Mouse (Mus musculus) stomach, postnatal 0 days (tissue): ENCODE results near the gene Lrrk1. TPM values are rescaled to one million over a fixed set of nuclear protein-coding genes. Genes with fewer than 3 reads are reported as not detected.

Experiments
- ATAC-seq: fragments of 200-750 bp; cut with Nextera tagmentation; 2 replicates; pipeline ENCODE4 v1.8.0; 2017; ENCODE audit not compliant: low FRiP score, low TSS enrichment
- DNase-seq: peaks from one replicate; pipeline ENCODE4 v3.0.0-alpha.2; 2016; ENCODE audit warnings: low spot score
- H3K27ac ChIP-seq: fragments of 300-500 bp; sonication (generic); replicated peaks from 2 replicates; pipeline ENCODE4 v1.5.1; 2014; ENCODE audit warnings: mild to moderate bottlenecking, control low read depth
- H3K27me3 ChIP-seq: fragments of 300-500 bp; sonication (generic); 2 replicates; pipeline ENCODE4 v1.6.1; 2014; ENCODE audit warnings: low read length; ENCODE audit not compliant: control insufficient read depth, insufficient read depth
- H3K36me3 ChIP-seq: fragments of 300-500 bp; sonication (generic); 2 replicates; pipeline ENCODE4 v1.6.1; 2014; ENCODE audit warnings: low read length, mixed read lengths; ENCODE audit not compliant: control insufficient read depth, insufficient read depth
- H3K4me1 ChIP-seq: fragments of 300-500 bp; sonication (generic); replicated peaks from 2 replicates; pipeline ENCODE4 v1.6.1; 2014; ENCODE audit warnings: antibody characterized with exemption; ENCODE audit not compliant: control insufficient read depth, insufficient read depth
- H3K4me2 ChIP-seq: fragments of 300-500 bp; sonication (generic); replicated peaks from 2 replicates; pipeline ENCODE4 v1.6.1; 2014; ENCODE audit warnings: low read depth, mild to moderate bottlenecking, control low read depth, moderate library complexity
- H3K4me3 ChIP-seq: fragments of 300-500 bp; sonication (generic); 2 replicates; pipeline ENCODE4 v1.5.1; 2014; ENCODE audit warnings: low read depth, low read length, control low read depth
- H3K9ac ChIP-seq: fragments of 300-500 bp; sonication (generic); 2 replicates; pipeline ENCODE4 v1.6.1; 2014; ENCODE audit warnings: mild to moderate bottlenecking, low read length, control low read depth, mixed read lengths
- H3K9me3 ChIP-seq: fragments of 300-500 bp; sonication (generic); 2 replicates; pipeline ENCODE4 v1.6.1; 2016; ENCODE audit warnings: low read length; ENCODE audit not compliant: control insufficient read depth
- CTCF ChIP-seq: IDR thresholded peaks from 2 replicates; pipeline ENCODE4 v1.5.1; 2016; ENCODE audit warnings: antibody characterized with exemption, low read depth, mild to moderate bottlenecking, moderate library complexity
- EP300 ChIP-seq: optimal IDR thresholded peaks from 2 replicates; pipeline ENCODE3; 2016; ENCODE audit warnings: antibody characterized with exemption
- WGBS: fragments of 180-500 bp; shearing (Covaris S2); extraction: QIAGEN DNeasy Blood & Tissue Kit; methylation state at CpG from one replicate; pipeline ENCODE4 v1.1.7; 2014; 5-methylcytosine and 5-hydroxymethylcytosine counted together
- polyA plus RNA-seq: library from polyadenylated mRNA; unstranded; fragments of >200 nt; fragmentation: Nextera tagmentation; extraction: Ambion mirVana; gene quantifications from 2 replicates; pipeline ENCODE4 v1.2.1, GENCODE M21; 2015

The Lrrk1 gene
- polyA plus RNA-seq, 1 experiment from 2014 or later, result 9.2 TPM

DNA sequence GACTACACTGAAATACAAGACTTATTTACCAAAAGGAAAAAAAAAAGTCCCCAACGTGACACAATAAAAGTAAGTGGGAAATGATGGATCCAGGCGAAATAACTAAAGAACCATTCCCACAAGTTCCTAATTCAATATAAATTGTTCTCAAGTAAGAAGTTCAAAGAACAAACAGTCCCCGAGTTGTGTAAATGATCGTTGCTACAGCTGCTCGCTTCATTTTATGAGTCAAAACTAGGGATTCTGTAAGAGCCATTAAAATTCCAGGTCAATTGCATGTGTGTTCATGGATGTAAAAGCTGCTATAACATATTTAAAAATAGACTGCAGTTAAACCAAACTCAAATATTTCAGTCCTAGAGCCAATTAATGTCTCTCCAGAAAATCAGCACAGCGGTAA, 70.0 kb downstream of the Lrrk1 start:
- H3K9ac ChIP-seq, result no peak overlapping the region
- WGBS, result 72% methylated on average over 6 of the region's 6 CpGs
- H3K4me1 ChIP-seq, result no peaks in the 10 kb centered on the region
- no peak for TF ChIP-seq EP300
- no peak for TF ChIP-seq CTCF
- no peaks in the 10 kb centered on the region for H3K36me3 ChIP-seq
- H3K4me2 ChIP-seq, result no peak overlapping the region
- no peak overlapping the region for H3K27ac ChIP-seq
- H3K27me3 ChIP-seq, result no peaks in the 10 kb centered on the region
- H3K9me3 ChIP-seq, result no peaks in the 10 kb centered on the region
- ATAC-seq (no peak), DNase-seq (no peak)
- no peak overlapping the region for H3K4me3 ChIP-seq

DNA sequence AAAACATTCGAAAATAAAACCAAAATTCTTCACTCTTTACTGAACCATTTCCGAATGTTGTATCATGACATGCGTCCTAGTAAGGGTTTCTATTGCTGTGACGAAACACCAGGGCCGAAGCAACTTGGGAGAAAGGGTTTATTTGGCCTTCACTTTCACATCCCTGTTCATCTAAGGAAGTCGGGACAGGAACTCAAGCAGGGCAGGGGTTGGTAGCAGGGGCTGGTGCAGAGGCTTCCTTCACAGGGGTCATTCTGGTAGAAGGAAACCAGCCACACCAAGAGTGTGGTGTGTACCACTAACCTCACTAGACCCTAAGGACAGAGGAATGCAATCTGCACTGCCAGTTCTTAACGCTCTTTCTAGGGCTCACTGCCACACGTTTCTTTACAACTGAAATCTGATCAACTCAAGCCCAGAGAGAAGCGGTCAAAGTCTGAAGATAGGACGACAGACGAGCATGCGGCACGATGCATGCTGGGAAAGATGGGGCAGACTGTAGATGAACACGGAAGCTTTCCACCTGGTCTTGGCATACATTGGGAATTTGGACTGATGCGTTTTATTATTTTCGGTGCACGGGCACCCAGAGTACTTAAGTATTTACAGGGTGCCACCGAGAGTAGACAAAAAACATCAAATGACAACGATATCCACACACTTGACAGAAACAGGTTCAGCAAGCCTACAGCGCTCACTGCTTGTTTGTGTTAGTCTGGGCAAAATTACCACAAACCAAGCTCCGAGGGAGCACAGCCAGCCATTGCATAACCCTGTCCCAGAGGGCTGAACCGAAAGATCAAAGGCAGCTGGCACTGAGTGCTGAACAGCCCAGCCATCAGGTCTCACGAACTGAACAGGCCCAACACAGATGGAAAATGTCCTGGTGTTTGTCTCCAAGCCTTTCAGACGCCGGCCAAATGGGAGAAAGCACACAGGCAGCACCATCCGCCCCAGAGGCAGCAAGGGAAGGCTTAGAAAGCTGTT, 77.2 kb downstream of the Lrrk1 start:
- H3K36me3 ChIP-seq, result peaks cover 3% of the 10 kb centered on the region; the same call in 1 of the 2 replicates
- TF ChIP-seq EP300 (no peak), CTCF (no peak)
- 0 out of 2 replicates have a peak overlapping the region, but pooled peaks have one; percentile 8 for H3K9ac ChIP-seq
- peak overlapping the region; percentile 82 for H3K27ac ChIP-seq
- H3K4me1 ChIP-seq, result 0 out of 2 replicates have a peak, but pooled peaks cover 2% of the 10 kb centered on the region
- peak; percentile 70 for DNase-seq
- no peak overlapping the region for H3K4me3 ChIP-seq
- no peaks in the 10 kb centered on the region for H3K9me3 ChIP-seq
- H3K27me3 ChIP-seq, result no peaks in the 10 kb centered on the region
- H3K4me2 ChIP-seq, result no peak overlapping the region
- 52% methylated on average over 26 of the region's 26 CpGs for WGBS
- ATAC-seq, result peak; percentile 64

DNA sequence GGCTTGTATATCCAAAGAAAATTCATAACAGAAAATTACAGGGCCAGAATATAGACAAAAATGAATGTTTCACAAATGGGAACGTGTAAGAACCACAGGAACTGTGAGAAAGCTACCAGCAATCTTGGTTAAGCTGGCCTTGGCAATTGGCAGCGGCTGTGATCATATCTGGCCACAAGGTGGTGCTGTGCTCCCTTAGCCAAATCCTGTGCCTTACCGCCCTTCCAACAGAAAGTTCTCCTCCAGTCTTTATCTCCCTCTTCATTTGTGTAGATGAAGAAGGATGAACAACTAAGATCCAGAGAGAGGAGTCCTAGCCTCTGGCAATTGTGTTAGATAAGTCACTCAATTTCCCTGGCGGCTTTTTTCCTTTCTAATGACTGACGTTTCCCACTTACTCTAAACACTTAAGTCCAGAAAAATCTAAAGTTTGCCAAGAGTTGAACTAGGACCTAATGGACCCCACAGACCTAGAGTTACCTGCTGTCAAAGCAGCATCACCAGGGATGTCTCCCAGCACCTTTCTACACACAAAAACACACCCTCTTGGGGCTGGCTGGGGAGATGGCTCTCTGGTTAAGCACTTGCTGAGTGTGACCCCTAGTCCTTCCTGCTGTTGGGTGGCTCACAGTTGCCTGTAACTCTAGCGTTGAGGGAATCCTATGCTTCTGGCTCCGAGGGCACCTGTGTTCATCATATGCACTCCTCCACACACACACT, 78.0 kb downstream of the Lrrk1 start:
- H3K27me3 ChIP-seq, result no peaks in the 10 kb centered on the region
- H3K4me2 ChIP-seq, result no peak overlapping the region
- no peak overlapping the region for H3K4me3 ChIP-seq
- peaks cover 3% of the 10 kb centered on the region; the same call in 1 of the 2 replicates for H3K36me3 ChIP-seq
- ATAC-seq (no peak), DNase-seq (peak; percentile 84)
- no peak overlapping the region for H3K9ac ChIP-seq
- WGBS, result 36% methylated on average over 7 of the region's 7 CpGs
- TF ChIP-seq EP300 (no peak), CTCF (peak; percentile 97)
- H3K27ac ChIP-seq, result peak overlapping the region; percentile 82
- H3K9me3 ChIP-seq, result no peaks in the 10 kb centered on the region
- 0 out of 2 replicates have a peak, but pooled peaks cover 2% of the 10 kb centered on the region for H3K4me1 ChIP-seq

DNA sequence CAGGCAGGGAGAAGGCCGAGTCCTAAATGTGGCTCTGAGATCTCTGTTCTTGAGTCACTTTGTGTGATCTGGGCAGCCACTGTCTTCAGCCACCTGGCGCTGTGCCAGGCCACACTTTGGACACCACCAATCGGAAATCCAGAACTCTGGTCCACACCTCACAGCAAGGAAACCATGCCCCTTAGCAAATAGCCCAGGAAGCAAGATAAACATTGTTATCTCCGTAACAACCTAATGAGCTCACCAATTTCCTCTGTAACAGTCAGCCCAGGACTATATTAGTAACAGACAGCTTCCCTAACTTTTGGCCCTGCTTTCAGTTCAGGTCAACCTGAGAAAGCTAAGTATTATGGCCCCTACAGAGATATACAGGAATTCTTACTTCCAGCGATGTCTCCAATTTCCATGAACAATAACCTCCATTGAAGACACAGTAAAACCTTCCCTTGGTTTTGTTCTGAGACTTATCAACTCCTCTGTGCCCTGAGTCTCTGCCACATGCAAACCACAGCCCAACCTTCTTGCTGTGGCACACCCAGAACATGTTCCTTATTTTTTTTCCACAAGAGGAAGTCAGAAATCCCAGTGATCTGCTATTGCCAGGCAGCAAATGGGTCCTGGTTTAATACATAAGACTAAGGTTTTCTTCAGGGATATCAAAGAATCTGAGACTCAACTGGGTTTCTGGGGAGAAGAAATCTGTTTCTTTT, 78.8 kb downstream of the Lrrk1 start:
- ATAC-seq (peak; percentile 93), DNase-seq (peak; percentile 91)
- Histone ChIP-seq H3K4me2 (no peak overlapping the region; the same call in 1 of the 2 replicates), H3K36me3 (peaks cover 3% of the 10 kb centered on the region; the same call in 1 of the 2 replicates), H3K9ac (no peak overlapping the region), H3K4me1 (0 out of 2 replicates have a peak, but pooled peaks cover 2% of the 10 kb centered on the region), H3K9me3 (no peaks in the 10 kb centered on the region), H3K27ac (peak overlapping the region; percentile 90), H3K27me3 (no peaks in the 10 kb centered on the region), H3K4me3 (no peak overlapping the region)
- no peak for TF ChIP-seq CTCF
- 41% methylated on average over 5 of the region's 5 CpGs for WGBS

DNA sequence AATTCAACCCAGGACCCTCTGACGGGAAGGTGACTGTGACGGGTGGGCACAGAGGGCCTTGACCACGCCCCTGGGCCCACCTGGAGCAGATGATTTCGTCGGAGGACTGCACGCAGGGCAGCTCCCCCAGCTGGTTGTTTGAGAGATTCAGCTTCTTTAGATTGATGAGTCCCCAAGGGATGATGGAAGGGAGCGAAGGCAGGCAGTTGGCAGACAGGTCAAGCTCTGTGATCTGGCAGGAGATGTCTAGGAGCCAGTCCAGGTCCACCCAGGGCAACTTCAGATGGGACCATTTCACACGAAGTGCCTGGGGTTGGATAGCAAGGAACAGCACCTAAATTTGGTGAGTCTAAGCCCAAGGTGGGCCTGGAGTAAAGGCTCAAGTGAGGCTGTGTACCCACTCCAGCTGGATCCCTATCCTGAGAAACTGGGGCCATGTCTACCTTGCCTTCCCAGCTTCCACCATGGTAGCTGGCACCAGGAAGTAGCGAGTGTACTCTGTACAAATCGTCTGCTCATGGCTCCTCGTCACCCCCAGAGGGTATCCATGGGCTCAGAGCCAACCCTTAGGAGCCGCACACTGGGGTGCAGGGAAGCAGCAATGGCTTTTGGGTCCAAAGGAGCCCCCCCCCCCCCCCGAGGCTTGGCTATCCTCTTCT, 79.4 kb downstream of the Lrrk1 start:
- peaks cover 3% of the 10 kb centered on the region; the same call in 1 of the 2 replicates for H3K36me3 ChIP-seq
- TF ChIP-seq CTCF, result no peak
- no peak for TF ChIP-seq EP300
- no peak for DNase-seq
- ATAC-seq, result peak; percentile 61
- H3K9me3 ChIP-seq, result no peaks in the 10 kb centered on the region
- peak overlapping the region; percentile 90 for H3K27ac ChIP-seq
- no peak overlapping the region for H3K9ac ChIP-seq
- 0 out of 2 replicates have a peak, but pooled peaks cover 2% of the 10 kb centered on the region for H3K4me1 ChIP-seq
- H3K4me3 ChIP-seq, result no peak overlapping the region
- 77% methylated on average over 13 of the region's 13 CpGs for WGBS
- no peaks in the 10 kb centered on the region for H3K27me3 ChIP-seq
- H3K4me2 ChIP-seq, result no peak overlapping the region
